Mouse (Mus musculus): ENCODE measurements around the gene Rnf185. TPM values are rescaled to one million over a fixed set of nuclear protein-coding genes. Genes with fewer than 3 reads are reported as not detected.

Gene Rnf185
- polyA plus RNA-seq, 1 experiment from 2014 or later, result 51.9 TPM

DNA sequence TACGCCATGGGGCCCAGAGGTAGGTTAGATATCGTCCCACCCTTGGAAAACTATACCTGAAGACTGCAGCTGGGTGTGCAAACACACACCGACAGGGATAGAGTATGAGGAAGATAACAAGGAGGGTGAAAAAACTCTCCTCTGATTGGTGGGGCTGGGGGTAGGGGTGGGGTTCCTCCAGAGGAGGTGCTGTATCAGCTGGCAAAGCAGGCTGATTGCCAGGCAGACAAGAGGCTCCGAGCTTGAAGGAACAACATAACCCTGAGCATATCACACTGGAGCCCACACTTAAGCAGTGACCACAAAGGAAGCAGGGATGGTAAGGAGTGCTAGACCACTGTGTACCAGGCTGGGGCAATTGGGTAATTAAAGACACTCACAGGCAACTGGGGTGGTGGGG lies 72.7 kb downstream of the Rnf185 start:
- Histone ChIP-seq H3K4me1 (ENCODE audit: control insufficient read depth, insufficient read depth, low read length) (peaks cover 2% of the 10 kb centered on the region; the same call in 1 of the 2 replicates), H3K4me2 (no peak overlapping the region), H3K9me3 (ENCODE audit: control insufficient read depth, low read length) (no peaks in the 10 kb centered on the region), H3K27me3 (ENCODE audit: control insufficient read depth, insufficient read depth, low read length) (no peaks in the 10 kb centered on the region), H3K36me3 (ENCODE audit: control insufficient read depth, insufficient read depth, low read length) (peaks cover 2% of the 10 kb centered on the region; the same call in 1 of the 2 replicates), H3K9ac (ENCODE audit: low read length) (no peak overlapping the region), H3K4me3 (ENCODE audit: low read depth, low read length) (no peak overlapping the region), H3K27ac (ENCODE audit: low read depth, low read length) (no peak overlapping the region)
- no peak for DNase-seq (ENCODE audit: low spot score, missing footprints)
- 85% methylated on average over 4 of the region's 4 CpGs for whole genome bisulfite sequencing
- no peak for ATAC-seq (ENCODE audit: low FRiP score)

DNA sequence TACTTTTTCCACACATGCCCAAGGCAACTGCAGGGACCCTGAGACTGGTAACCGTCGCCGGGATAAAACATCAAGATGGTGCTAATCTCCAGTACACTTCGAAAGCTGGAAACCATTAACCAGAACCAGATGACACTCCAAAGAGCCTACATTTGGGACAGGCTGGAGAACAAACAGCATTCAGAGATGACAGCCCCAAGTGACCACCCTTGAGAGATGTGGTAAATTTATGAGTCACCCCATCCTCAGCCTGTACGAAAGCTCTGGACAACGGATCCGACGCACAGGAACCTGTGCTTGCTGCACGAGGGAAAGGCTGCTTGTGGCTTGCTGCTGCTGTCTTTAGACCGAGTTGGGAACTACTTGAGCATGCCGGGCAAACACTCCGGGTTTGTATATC lies 77.4 kb downstream of the Rnf185 start:
- H3K27ac ChIP-seq (ENCODE audit: low read depth, low read length), result peak overlapping the region; percentile 55
- peaks cover 22% of the 10 kb centered on the region for H3K4me1 ChIP-seq (ENCODE audit: control insufficient read depth, insufficient read depth, low read length)
- H3K27me3 ChIP-seq (ENCODE audit: control insufficient read depth, insufficient read depth, low read length), result no peaks in the 10 kb centered on the region
- H3K9me3 ChIP-seq (ENCODE audit: control insufficient read depth, low read length), result no peaks in the 10 kb centered on the region
- no peak overlapping the region for H3K4me3 ChIP-seq (ENCODE audit: low read depth, low read length)
- no peaks in the 10 kb centered on the region for H3K36me3 ChIP-seq (ENCODE audit: control insufficient read depth, insufficient read depth, low read length)
- DNase-seq (ENCODE audit: low spot score, missing footprints), result no peak
- peak overlapping the region; percentile 39; the same call in 1 of the 2 replicates for H3K9ac ChIP-seq (ENCODE audit: low read length)
- H3K4me2 ChIP-seq, result no peak overlapping the region
- no peak for ATAC-seq (ENCODE audit: low FRiP score)
- WGBS, result 76% methylated on average over 12 of the region's 12 CpGs

- 8% methylated on average over 7 of the region's 7 CpGs for WGBS
Observed at GRCm38 (mm10) chr11:3374293-3374645, 77.9 kb downstream of the Rnf185 start.

GRCm38 (mm10) chr11:3373591-3374292 lies 78.4 kb downstream of the Rnf185 start:
- H3K36me3 ChIP-seq (ENCODE audit: control insufficient read depth, insufficient read depth, low read length), result no peaks in the 10 kb centered on the region
- 29% methylated on average over 7 of the region's 7 CpGs for WGBS
- ATAC-seq (ENCODE audit: low FRiP score), result no peak
- peak; percentile 89 for DNase-seq (ENCODE audit: low spot score, missing footprints)
- peaks cover 30% of the 10 kb centered on the region for H3K4me1 ChIP-seq (ENCODE audit: control insufficient read depth, insufficient read depth, low read length)
- no peak overlapping the region for H3K4me3 ChIP-seq (ENCODE audit: low read depth, low read length)
- H3K27me3 ChIP-seq (ENCODE audit: control insufficient read depth, insufficient read depth, low read length), result no peaks in the 10 kb centered on the region
- H3K9me3 ChIP-seq (ENCODE audit: control insufficient read depth, low read length), result no peaks in the 10 kb centered on the region
- peak overlapping the region; percentile 19; the same call in 1 of the 2 replicates for H3K4me2 ChIP-seq
- H3K9ac ChIP-seq (ENCODE audit: low read length), result peak overlapping the region; percentile 39; the same call in 1 of the 2 replicates
- peak overlapping the region; percentile 55 for H3K27ac ChIP-seq (ENCODE audit: low read depth, low read length)

More at GRCm38 (mm10) chr11:3374293-3374645, 77.9 kb downstream of the Rnf185 start:
- Histone ChIP-seq H3K36me3 (ENCODE audit: control insufficient read depth, insufficient read depth, low read length) (no peaks in the 10 kb centered on the region), H3K27ac (ENCODE audit: low read depth, low read length) (peak overlapping the region; percentile 55), H3K27me3 (ENCODE audit: control insufficient read depth, insufficient read depth, low read length) (no peaks in the 10 kb centered on the region), H3K4me2 (peak overlapping the region; percentile 19; the same call in 1 of the 2 replicates), H3K4me1 (ENCODE audit: control insufficient read depth, insufficient read depth, low read length) (peaks cover 26% of the 10 kb centered on the region), H3K9ac (ENCODE audit: low read length) (peak overlapping the region; percentile 39; the same call in 1 of the 2 replicates), H3K9me3 (ENCODE audit: control insufficient read depth, low read length) (no peaks in the 10 kb centered on the region), H3K4me3 (ENCODE audit: low read depth, low read length) (no peak overlapping the region)
- no peak for ATAC-seq (ENCODE audit: low FRiP score)
- peak; percentile 91 for DNase-seq (ENCODE audit: low spot score, missing footprints)

DNA sequence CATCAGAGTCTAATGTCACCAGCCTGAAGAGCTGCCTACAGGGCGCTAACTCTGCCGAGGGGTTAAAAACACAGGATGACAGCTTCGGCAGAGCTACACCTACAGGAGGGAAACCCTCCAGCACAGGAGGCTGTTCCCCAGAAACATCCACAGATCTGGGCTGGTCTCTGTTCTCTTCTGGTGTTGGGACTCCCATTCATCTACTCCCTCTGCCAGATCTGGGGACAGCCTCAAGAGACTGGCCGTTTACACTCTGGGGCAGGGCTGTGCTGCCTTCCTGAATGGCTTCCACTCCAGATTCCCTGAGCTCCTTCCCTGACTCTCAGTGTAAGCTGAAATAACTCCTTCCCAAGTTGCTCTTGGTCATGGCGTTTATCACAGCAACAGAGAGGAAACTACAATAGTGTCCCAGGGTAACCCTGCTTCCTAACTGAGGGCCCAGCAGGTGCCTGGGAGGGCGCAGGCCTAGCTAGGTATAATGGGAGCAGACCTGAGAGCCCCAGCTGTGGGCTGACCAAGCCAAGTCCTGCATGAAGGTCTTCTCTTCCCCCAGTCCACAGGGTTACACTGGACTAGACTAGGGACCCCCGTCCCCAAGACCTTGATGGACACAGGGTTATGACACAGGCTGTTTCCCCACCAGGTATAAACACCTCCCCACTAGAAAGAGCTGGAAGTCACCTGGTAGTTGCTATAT lies 80.4 kb downstream of the Rnf185 start:
- Histone ChIP-seq H3K4me1 (ENCODE audit: control insufficient read depth, insufficient read depth, low read length) (peaks cover 30% of the 10 kb centered on the region), H3K9me3 (ENCODE audit: control insufficient read depth, low read length) (no peaks in the 10 kb centered on the region), H3K4me2 (peak overlapping the region; percentile 88), H3K9ac (ENCODE audit: low read length) (peak overlapping the region; percentile 73), H3K27me3 (ENCODE audit: control insufficient read depth, insufficient read depth, low read length) (no peaks in the 10 kb centered on the region), H3K36me3 (ENCODE audit: control insufficient read depth, insufficient read depth, low read length) (no peaks in the 10 kb centered on the region), H3K27ac (ENCODE audit: low read depth, low read length) (peak overlapping the region; percentile 73), H3K4me3 (ENCODE audit: low read depth, low read length) (peak overlapping the region; percentile 57)
- 23% methylated on average over 7 of the region's 7 CpGs for WGBS
- DNase-seq (ENCODE audit: low spot score, missing footprints) (peak; percentile 97), ATAC-seq (ENCODE audit: low FRiP score) (no peak)

DNA sequence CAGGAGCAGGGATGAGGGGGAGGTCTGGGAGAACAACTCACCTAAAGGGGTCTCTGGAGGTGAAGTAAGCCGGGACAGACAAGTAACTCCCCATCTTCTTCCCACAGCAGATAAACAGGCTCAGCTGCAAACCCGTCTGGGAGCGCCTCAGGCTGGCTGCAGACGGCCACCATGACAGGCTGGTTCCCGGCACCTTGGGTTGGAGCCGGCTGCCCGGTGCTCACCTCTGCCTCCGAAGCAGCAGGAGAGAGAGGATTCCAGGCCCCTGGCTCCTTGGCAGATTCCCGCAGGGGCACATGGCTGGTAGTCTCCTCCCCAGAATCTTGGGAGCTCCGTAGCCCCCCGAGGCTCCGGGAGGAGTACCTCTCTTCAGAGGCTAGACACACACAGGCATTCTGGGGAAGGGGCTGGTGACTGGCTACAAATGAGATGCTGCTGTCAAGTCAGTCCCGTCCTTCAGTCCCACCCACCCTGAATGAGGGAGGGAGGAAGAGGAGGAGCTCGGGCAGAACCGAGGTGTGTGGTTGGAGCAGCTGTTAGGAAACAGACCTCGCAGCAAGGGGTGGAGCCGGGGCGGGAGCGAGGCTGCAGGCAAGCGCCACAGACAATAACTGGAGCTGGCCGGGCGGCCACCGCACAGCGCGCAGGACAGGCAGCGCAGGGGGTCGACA lies 81.1 kb downstream of the Rnf185 start:
- H3K36me3 ChIP-seq (ENCODE audit: control insufficient read depth, insufficient read depth, low read length), result no peaks in the 10 kb centered on the region
- peak; percentile 97 for ATAC-seq (ENCODE audit: low FRiP score)
- peak overlapping the region; percentile 57 for H3K4me3 ChIP-seq (ENCODE audit: low read depth, low read length)
- peak overlapping the region; percentile 73 for H3K27ac ChIP-seq (ENCODE audit: low read depth, low read length)
- WGBS, result 2% methylated on average over 27 of the region's 27 CpGs
- H3K9ac ChIP-seq (ENCODE audit: low read length), result peak overlapping the region; percentile 73
- H3K4me1 ChIP-seq (ENCODE audit: control insufficient read depth, insufficient read depth, low read length), result peaks cover 30% of the 10 kb centered on the region
- H3K4me2 ChIP-seq, result peak overlapping the region; percentile 88
- peak; percentile 95 for DNase-seq (ENCODE audit: low spot score, missing footprints)
- no peaks in the 10 kb centered on the region for H3K27me3 ChIP-seq (ENCODE audit: control insufficient read depth, insufficient read depth, low read length)
- no peaks in the 10 kb centered on the region for H3K9me3 ChIP-seq (ENCODE audit: control insufficient read depth, low read length)

- 71% methylated on average over 2 of the region's 2 CpGs for WGBS
- Histone ChIP-seq H3K4me1 (ENCODE audit: control insufficient read depth, insufficient read depth, low read length) (peaks cover 30% of the 10 kb centered on the region), H3K27me3 (ENCODE audit: control insufficient read depth, insufficient read depth, low read length) (no peaks in the 10 kb centered on the region)
Observed at GRCm38 (mm10) chr11:3370162-3370561, 82.0 kb downstream of the Rnf185 start.

DNA sequence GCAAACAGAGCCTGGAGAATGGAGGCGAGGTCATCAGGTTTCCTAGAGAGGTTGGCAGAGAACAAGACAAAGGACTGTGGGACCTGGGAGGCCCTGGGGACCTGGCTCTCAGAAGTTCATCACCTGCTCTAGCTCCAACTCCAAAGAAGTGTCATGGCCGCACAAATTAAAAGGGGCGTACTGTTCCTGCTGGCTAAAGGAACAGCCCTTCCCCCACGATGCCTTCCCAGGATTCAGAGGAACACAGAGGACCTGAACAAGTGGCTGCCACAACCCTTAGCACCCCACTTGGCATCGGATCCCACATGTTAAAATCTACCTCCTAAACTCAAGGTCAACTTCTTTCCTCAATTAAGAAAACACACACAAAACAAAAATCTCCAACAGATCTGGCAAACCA lies 82.7 kb downstream of the Rnf185 start:
- H3K9ac ChIP-seq (ENCODE audit: low read length), result 0 out of 2 replicates have a peak overlapping the region, but pooled peaks have one; percentile 17
- DNase-seq (ENCODE audit: low spot score, missing footprints) (no peak), ATAC-seq (ENCODE audit: low FRiP score) (no peak)
- 65% methylated on average over 5 of the region's 5 CpGs for WGBS
- no peaks in the 10 kb centered on the region for H3K9me3 ChIP-seq (ENCODE audit: control insufficient read depth, low read length)
- H3K4me2 ChIP-seq, result peak overlapping the region; percentile 88; the same call in 1 of the 2 replicates
- H3K4me1 ChIP-seq (ENCODE audit: control insufficient read depth, insufficient read depth, low read length), result peaks cover 28% of the 10 kb centered on the region
- no peak overlapping the region for H3K27ac ChIP-seq (ENCODE audit: low read depth, low read length)
- no peaks in the 10 kb centered on the region for H3K27me3 ChIP-seq (ENCODE audit: control insufficient read depth, insufficient read depth, low read length)
- H3K36me3 ChIP-seq (ENCODE audit: control insufficient read depth, insufficient read depth, low read length), result no peaks in the 10 kb centered on the region
- H3K4me3 ChIP-seq (ENCODE audit: low read depth, low read length), result no peak overlapping the region

More at GRCm38 (mm10) chr11:3370162-3370561, 82.0 kb downstream of the Rnf185 start:
- no peak overlapping the region for H3K27ac ChIP-seq (ENCODE audit: low read depth, low read length)
- H3K9me3 ChIP-seq (ENCODE audit: control insufficient read depth, low read length), result no peaks in the 10 kb centered on the region
- no peak for DNase-seq (ENCODE audit: low spot score, missing footprints)
- H3K36me3 ChIP-seq (ENCODE audit: control insufficient read depth, insufficient read depth, low read length), result no peaks in the 10 kb centered on the region
- H3K9ac ChIP-seq (ENCODE audit: low read length), result peak overlapping the region; percentile 73
- peak overlapping the region; percentile 88 for H3K4me2 ChIP-seq
- H3K4me3 ChIP-seq (ENCODE audit: low read depth, low read length), result peak overlapping the region; percentile 57
- no peak for ATAC-seq (ENCODE audit: low FRiP score)

Data from midbrain, embryonic 11.5 days (tissue).